Mouse (Mus musculus) heart, adult 2 months (tissue): ENCODE results near the gene Gm20388. TPM values are rescaled to one million over a fixed set of nuclear protein-coding genes. Genes with fewer than 3 reads are reported as not detected.

Experiments used
- DNase-seq, 2 experiments: peaks; one replicate each; pipeline ENCODE4 v3.0.0; 2021
- H3K27ac ChIP-seq: fragments of 200-600 bp; 2 replicates; pipeline ENCODE4 v1.8.1; 2022
- H3K27me3 ChIP-seq: fragments of 200-500 bp; 2 replicates; pipeline ENCODE4 v1.6.1; 2012; ENCODE audit warnings: mild to moderate bottlenecking, low read length, inconsistent platforms, mixed read lengths; ENCODE audit not compliant: control insufficient read depth, insufficient read depth
- H3K36me3 ChIP-seq: fragments of 200-500 bp; 2 replicates; pipeline ENCODE4 v1.6.1; 2012; ENCODE audit warnings: low read length, inconsistent platforms; ENCODE audit not compliant: control insufficient read depth, insufficient read depth
- H3K4me1 ChIP-seq: fragments of 200-500 bp; 2 replicates; pipeline ENCODE4 v1.6.1; 2011; ENCODE audit warnings: low read length; ENCODE audit not compliant: control insufficient read depth, insufficient read depth
- H3K4me3 ChIP-seq: fragments of 200-600 bp; 2 replicates; pipeline ENCODE4 v1.8.1; 2022
- H3K79me2 ChIP-seq: fragments of 200-500 bp; replicated peaks from 2 replicates; pipeline ENCODE4 v1.6.1; 2012; ENCODE audit warnings: mild to moderate bottlenecking, inconsistent platforms, low read length, moderate library complexity, mixed read lengths; ENCODE audit not compliant: control insufficient read depth, insufficient read depth
- H3K9ac ChIP-seq: fragments of 200-500 bp; 2 replicates; pipeline ENCODE4 v1.6.1; 2012; ENCODE audit warnings: low read depth, mild to moderate bottlenecking, control low read depth, inconsistent platforms, low read length, mixed read lengths
- CTCF ChIP-seq: fragments of 200-600 bp; IDR thresholded peaks from 2 replicates; pipeline ENCODE4 v1.8.1; 2022; ENCODE audit warnings: antibody characterized with exemption, mild to moderate bottlenecking, moderate library complexity
- EP300 ChIP-seq: fragments of 200-500 bp; IDR thresholded peaks from 2 replicates; pipeline ENCODE4 v1.6.1; 2011; ENCODE audit warnings: low read depth, low read length, control low read depth; ENCODE audit not compliant: insufficient read depth
- POLR2A ChIP-seq: fragments of 200-500 bp; IDR thresholded peaks from 2 replicates; pipeline ENCODE4 v1.6.1; 2011; ENCODE audit warnings: mild to moderate bottlenecking, low read depth, low read length, control low read depth; ENCODE audit not compliant: insufficient read depth
- WGBS: fragments of 180-500 bp; shearing (Covaris S2); methylation state at CpG from one replicate; pipeline ENCODE4 v1.1.7; 2018; 5-methylcytosine and 5-hydroxymethylcytosine counted together
- intact Hi-C: fragments of 180-260 bp; cut with DNase I; formaldehyde crosslinking; loops from one replicate; pipeline ENCODE4 v1.15.1; 2025
- polyA plus RNA-seq: library from polyadenylated mRNA; depleted of rRNA; stranded (reverse); fragments of >200 nt; gene quantifications from 2 replicates; pipeline ENCODE4 v1.2.3, GENCODE M21; 2012
- total RNA-seq, 2 experiments: library from RNA; stranded (reverse); gene quantifications; 2 replicates each; pipeline ENCODE4 v1.2.3; 2021

Gm20388 gene
- total and polyA plus RNA-seq, 3 experiments: 1.8 to 32.3 TPM; not detected in 1

DNA sequence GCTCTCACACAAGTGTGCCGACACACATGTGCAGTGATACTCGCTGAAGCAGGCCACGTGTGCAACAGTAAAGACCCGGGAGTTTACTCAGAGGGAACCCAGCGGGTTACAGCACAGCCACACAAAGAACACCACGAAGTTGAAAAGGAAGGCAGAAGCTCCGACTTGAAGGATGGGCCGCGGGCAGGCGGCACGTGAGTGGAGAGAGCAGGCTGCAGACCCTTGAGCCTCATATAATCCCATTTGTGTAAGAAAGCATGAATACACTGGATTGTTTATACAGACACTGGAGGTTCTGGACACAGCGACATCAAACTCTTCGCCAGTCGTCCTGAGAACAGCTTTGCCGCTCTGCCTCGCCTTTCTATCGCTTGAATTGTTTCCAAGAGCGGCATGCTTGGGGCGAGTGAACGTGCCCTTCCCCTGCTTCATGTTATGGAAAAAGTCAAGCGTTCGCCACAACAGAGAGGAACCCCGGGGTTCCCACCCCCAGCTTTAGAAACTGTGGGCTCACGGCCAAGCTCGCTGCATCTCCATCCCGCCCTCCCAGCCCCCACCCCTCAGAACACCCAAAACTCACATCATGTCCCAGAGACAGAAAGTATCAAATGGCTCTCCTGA is 1569.9 kb downstream of the Gm20388 start:
- no peak overlapping the region for H3K27ac ChIP-seq
- intact Hi-C loops: no loop called here
- no peak overlapping the region for H3K4me3 ChIP-seq
- no peaks in the 10 kb centered on the region for H3K27me3 ChIP-seq
- no peaks in the 10 kb centered on the region for H3K79me2 ChIP-seq
- no peak for TF ChIP-seq EP300
- no peak for TF ChIP-seq POLR2A
- no peak for TF ChIP-seq CTCF
- H3K36me3 ChIP-seq: no peaks in the 10 kb centered on the region
- WGBS: 76% methylated on average over 26 of the region's 26 CpGs
- no peak overlapping the region for H3K9ac ChIP-seq
- H3K4me1 ChIP-seq: peaks cover 2% of the 10 kb centered on the region
- DNase-seq: no peak

GRCm38 (mm10) chr8:121484072-121484782 is 1573.6 kb downstream of the Gm20388 start:
- TF ChIP-seq EP300 (no peak), CTCF (no peak), POLR2A (no peak)
- Histone ChIP-seq H3K36me3 (no peaks in the 10 kb centered on the region), H3K27me3 (no peaks in the 10 kb centered on the region), H3K4me3 (no peak overlapping the region), H3K79me2 (no peaks in the 10 kb centered on the region), H3K9ac (no peak overlapping the region), H3K4me1 (no peaks in the 10 kb centered on the region), H3K27ac (no peak overlapping the region)
- no peak for DNase-seq
- 67% methylated on average over 23 of the region's 23 CpGs for WGBS
- intact Hi-C loops: no loop called here

DNA sequence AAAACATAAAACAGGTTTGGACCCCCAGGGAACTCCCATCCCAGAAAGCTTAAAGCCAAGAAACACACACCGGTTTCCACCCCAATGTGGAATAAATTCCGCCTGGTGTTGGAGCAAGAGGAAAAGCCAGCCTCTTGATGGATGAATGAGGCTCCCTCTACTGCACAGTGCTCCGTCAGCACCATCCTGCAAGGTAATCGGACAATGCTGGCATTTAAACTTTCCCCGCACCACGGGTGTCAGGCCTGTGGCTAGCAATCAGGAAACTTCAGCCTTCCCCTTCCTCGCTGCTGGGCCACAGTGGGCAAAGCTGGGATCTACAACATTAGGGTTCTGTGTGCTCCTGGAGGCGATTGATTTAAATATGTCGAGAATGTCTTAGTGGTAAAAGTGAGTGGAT is 1581.0 kb downstream of the Gm20388 start:
- H3K36me3 ChIP-seq: no peaks in the 10 kb centered on the region
- H3K27ac ChIP-seq: no peak overlapping the region
- no peaks in the 10 kb centered on the region for H3K27me3 ChIP-seq
- H3K4me1 ChIP-seq: no peaks in the 10 kb centered on the region
- 66% methylated on average over 9 of the region's 9 CpGs for WGBS
- H3K4me3 ChIP-seq: no peak overlapping the region
- intact Hi-C loops: no loop called here
- TF ChIP-seq POLR2A (no peak), CTCF (no peak), EP300 (no peak)
- no peaks in the 10 kb centered on the region for H3K79me2 ChIP-seq
- DNase-seq: no peak
- no peak overlapping the region for H3K9ac ChIP-seq

DNA sequence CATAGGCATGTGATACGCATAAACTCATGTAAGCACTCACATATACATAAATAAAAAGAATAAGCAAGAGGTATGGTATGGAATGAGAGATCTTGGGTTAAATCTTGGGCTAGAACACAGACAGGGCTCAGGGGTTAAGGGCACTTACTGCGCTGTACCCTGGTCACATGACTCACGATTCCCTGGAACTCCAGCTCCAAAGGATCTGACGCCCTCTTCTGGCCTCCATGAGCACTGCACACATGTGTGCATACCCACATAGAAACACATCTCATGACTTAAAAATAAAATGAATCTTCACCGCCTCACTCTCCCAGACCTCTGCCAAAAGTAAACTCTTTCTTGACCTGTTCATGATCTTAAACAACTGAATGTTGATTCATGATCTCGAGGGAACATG is 1587.0 kb downstream of the Gm20388 start:
- Histone ChIP-seq H3K9ac (no peak overlapping the region), H3K4me3 (no peak overlapping the region), H3K79me2 (no peaks in the 10 kb centered on the region), H3K27me3 (no peaks in the 10 kb centered on the region), H3K36me3 (no peaks in the 10 kb centered on the region), H3K4me1 (no peaks in the 10 kb centered on the region), H3K27ac (no peak overlapping the region)
- TF ChIP-seq CTCF (0 out of 2 replicates have a peak, but pooled peaks have one; percentile 5), POLR2A (no peak), EP300 (no peak)
- WGBS: 87% methylated on average over 6 of the region's 6 CpGs
- intact Hi-C loops: no loop called here
- DNase-seq: no peak

DNA sequence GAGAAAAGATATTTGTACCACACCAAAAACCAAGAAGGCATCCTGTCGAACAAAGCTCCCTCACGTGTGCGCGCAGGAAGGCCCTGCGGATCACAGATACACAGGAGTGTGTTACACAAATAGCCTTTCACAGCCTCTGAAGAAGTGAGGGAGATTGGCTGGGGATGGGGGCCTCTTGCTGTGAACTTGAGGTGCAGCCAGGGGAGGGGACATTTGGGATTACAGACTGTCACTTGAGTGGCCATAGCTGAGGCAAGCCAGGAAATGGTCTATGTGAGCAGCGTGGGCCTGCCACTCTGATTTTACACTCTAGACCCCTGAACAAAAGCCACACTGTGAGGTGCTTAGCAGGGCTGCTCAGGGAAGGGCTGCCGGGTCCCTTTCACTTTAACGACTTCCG is 1601.1 kb downstream of the Gm20388 start:
- Histone ChIP-seq H3K9ac (no peak overlapping the region), H3K4me3 (no peak overlapping the region), H3K79me2 (no peaks in the 10 kb centered on the region), H3K27me3 (no peaks in the 10 kb centered on the region), H3K36me3 (no peaks in the 10 kb centered on the region), H3K27ac (no peak overlapping the region), H3K4me1 (no peaks in the 10 kb centered on the region)
- intact Hi-C loops: loop anchor here (2.0 to 5.0 kb wide), 4 partner anchors 74 to 274 kb away; no protein-coding TSS in a partner anchor
- no peak for DNase-seq
- WGBS: 69% methylated on average over 9 of the region's 9 CpGs
- TF ChIP-seq EP300 (no peak), CTCF (no peak), POLR2A (no peak)

GRCm38 (mm10) chr8:121513429-121513828 is 1602.8 kb downstream of the Gm20388 start:
- Histone ChIP-seq H3K4me1 (no peaks in the 10 kb centered on the region), H3K36me3 (no peaks in the 10 kb centered on the region), H3K27ac (no peak overlapping the region), H3K27me3 (no peaks in the 10 kb centered on the region), H3K4me3 (no peak overlapping the region), H3K79me2 (no peaks in the 10 kb centered on the region), H3K9ac (no peak overlapping the region)
- TF ChIP-seq POLR2A: no peak
- peak; percentile 95 for TF ChIP-seq EP300
- TF ChIP-seq CTCF: peak; percentile 100; the same call in 1 of the 2 replicates
- intact Hi-C loops: loop anchor here (1.0 to 5.0 kb wide), 5 partner anchors 76 to 400 kb away; no protein-coding TSS in a partner anchor
- WGBS: 3% methylated on average over 12 of the region's 12 CpGs
- peak; percentile 70 to 86 for DNase-seq
